Mouse (Mus musculus): ENCODE measurements at regions not wholly inside any gene's neighbourhood (a gene's known extent, or its start where the extent isn't known, plus 50 kb on each side); places are given as distances from the start of the nearest gene placed in this dataset.
"Not testable (repeated sequence)": the region's sequence is repeated elsewhere in the genome, so short reads cannot be mapped to it uniquely, and the experiment has no call there.

- Histone ChIP-seq H3K36me3 (ENCODE audit: control insufficient read depth, insufficient read depth, low read length) (no peaks in the 10 kb centered on the region), H3K27me3 (ENCODE audit: control insufficient read depth, insufficient read depth, low read length) (no peaks in the 10 kb centered on the region), H3K4me1 (replicated peaks; ENCODE audit: control insufficient read depth, insufficient read depth, low read length) (peaks cover 3% of the 10 kb centered on the region; the same call in 1 of the 2 replicates), H3K4me3 (ENCODE audit: control insufficient read depth, insufficient read depth, low read length) (no peak overlapping the region), H3K27ac (ENCODE audit: control insufficient read depth, insufficient read depth, low read length) (no peak overlapping the region)
- DNase-seq: no peak
- WGBS: 90% methylated on average over 9 of the region's 9 CpGs
- TF ChIP-seq CTCF (IDR thresholded peaks at IDR 0.05; ENCODE audit: borderline replicate concordance, control insufficient read depth, extremely low read depth, insufficient read depth, low read length, poor library complexity) (no peak), POLR2A (IDR thresholded peaks at IDR 0.05; ENCODE audit: control insufficient read depth, extremely low read depth, insufficient read depth, low read length, poor library complexity) (no peak)
Observed at GRCm38 (mm10) chr9:78847890-78848563, 232.7 kb downstream of the Cd109 start.

- H3K4me1 ChIP-seq (replicated peaks; ENCODE audit: control insufficient read depth, insufficient read depth, low read length); H3K27ac ChIP-seq (ENCODE audit: control insufficient read depth, insufficient read depth, low read length); DNase-seq; H3K4me3 ChIP-seq (ENCODE audit: control insufficient read depth, insufficient read depth, low read length); H3K27me3 ChIP-seq (ENCODE audit: control insufficient read depth, insufficient read depth, low read length); H3K36me3 ChIP-seq (ENCODE audit: control insufficient read depth, insufficient read depth, low read length): not testable (repeated sequence)
- 86% methylated on average over 1 of the region's 1 CpGs for WGBS
Observed at GRCm38 (mm10) chr9:78848564-78848893, 233.2 kb downstream of the Cd109 start.

GRCm38 (mm10) chr9:78856981-78857380 lies 241.6 kb downstream of the Cd109 start:
- no peak overlapping the region for H3K4me3 ChIP-seq (ENCODE audit: control insufficient read depth, insufficient read depth, low read length)
- no peak for TF ChIP-seq CTCF (IDR thresholded peaks at IDR 0.05; ENCODE audit: borderline replicate concordance, control insufficient read depth, extremely low read depth, insufficient read depth, low read length, poor library complexity)
- no peak for TF ChIP-seq POLR2A (IDR thresholded peaks at IDR 0.05; ENCODE audit: control insufficient read depth, extremely low read depth, insufficient read depth, low read length, poor library complexity)
- no peaks in the 10 kb centered on the region for H3K4me1 ChIP-seq (replicated peaks; ENCODE audit: control insufficient read depth, insufficient read depth, low read length)
- no peak overlapping the region for H3K27ac ChIP-seq (ENCODE audit: control insufficient read depth, insufficient read depth, low read length)
- WGBS: 98% methylated on average over 1 of the region's 1 CpGs
- no peak for DNase-seq
- no peaks in the 10 kb centered on the region for H3K27me3 ChIP-seq (ENCODE audit: control insufficient read depth, insufficient read depth, low read length)
- no peaks in the 10 kb centered on the region for H3K36me3 ChIP-seq (ENCODE audit: control insufficient read depth, insufficient read depth, low read length)

GRCm38 (mm10) chr9:78859956-78860355 lies 244.6 kb downstream of the Cd109 start:
- H3K27me3 ChIP-seq (ENCODE audit: control insufficient read depth, insufficient read depth, low read length): no peaks in the 10 kb centered on the region
- no peak overlapping the region for H3K4me3 ChIP-seq (ENCODE audit: control insufficient read depth, insufficient read depth, low read length)
- H3K36me3 ChIP-seq (ENCODE audit: control insufficient read depth, insufficient read depth, low read length): no peaks in the 10 kb centered on the region
- no peaks in the 10 kb centered on the region for H3K4me1 ChIP-seq (replicated peaks; ENCODE audit: control insufficient read depth, insufficient read depth, low read length)
- TF ChIP-seq CTCF (IDR thresholded peaks at IDR 0.05; ENCODE audit: borderline replicate concordance, control insufficient read depth, extremely low read depth, insufficient read depth, low read length, poor library complexity) (no peak), POLR2A (IDR thresholded peaks at IDR 0.05; ENCODE audit: control insufficient read depth, extremely low read depth, insufficient read depth, low read length, poor library complexity) (no peak)
- WGBS: 85% methylated on average over 2 of the region's 2 CpGs
- no peak overlapping the region for H3K27ac ChIP-seq (ENCODE audit: control insufficient read depth, insufficient read depth, low read length)
- DNase-seq: no peak

GRCm38 (mm10) chr9:78872561-78872960 lies 257.2 kb downstream of the Cd109 start:
- Histone ChIP-seq H3K4me1 (replicated peaks; ENCODE audit: control insufficient read depth, insufficient read depth, low read length) (no peaks in the 10 kb centered on the region), H3K27ac (ENCODE audit: control insufficient read depth, insufficient read depth, low read length) (no peak overlapping the region), H3K27me3 (ENCODE audit: control insufficient read depth, insufficient read depth, low read length) (no peaks in the 10 kb centered on the region), H3K36me3 (ENCODE audit: control insufficient read depth, insufficient read depth, low read length) (no peaks in the 10 kb centered on the region), H3K4me3 (ENCODE audit: control insufficient read depth, insufficient read depth, low read length) (no peak overlapping the region)
- 87% methylated on average over 2 of the region's 2 CpGs for WGBS
- no peak for DNase-seq
- TF ChIP-seq POLR2A (IDR thresholded peaks at IDR 0.05; ENCODE audit: control insufficient read depth, extremely low read depth, insufficient read depth, low read length, poor library complexity): no peak

GRCm38 (mm10) chr9:78879955-78880642 lies 264.8 kb downstream of the Cd109 start:
- no peak for TF ChIP-seq POLR2A (IDR thresholded peaks at IDR 0.05; ENCODE audit: control insufficient read depth, extremely low read depth, insufficient read depth, low read length, poor library complexity)
- TF ChIP-seq CTCF (IDR thresholded peaks at IDR 0.05; ENCODE audit: borderline replicate concordance, control insufficient read depth, extremely low read depth, insufficient read depth, low read length, poor library complexity): no peak
- DNase-seq: no peak
- H3K36me3 ChIP-seq (ENCODE audit: control insufficient read depth, insufficient read depth, low read length): no peaks in the 10 kb centered on the region
- H3K4me3 ChIP-seq (ENCODE audit: control insufficient read depth, insufficient read depth, low read length): no peak overlapping the region
- H3K4me1 ChIP-seq (replicated peaks; ENCODE audit: control insufficient read depth, insufficient read depth, low read length): no peaks in the 10 kb centered on the region
- WGBS: 87% methylated on average over 6 of the region's 6 CpGs
- H3K27me3 ChIP-seq (ENCODE audit: control insufficient read depth, insufficient read depth, low read length): no peaks in the 10 kb centered on the region
- no peak overlapping the region for H3K27ac ChIP-seq (ENCODE audit: control insufficient read depth, insufficient read depth, low read length)
